Mouse (Mus musculus): Measurements from ENCODE around the gene Ranbp3. TPM values are rescaled to one million over a fixed set of nuclear protein-coding genes. Genes with fewer than 3 reads are reported as not detected.
"Not testable (repeated sequence)": the region's sequence is repeated elsewhere in the genome, so short reads cannot be mapped to it uniquely, and the experiment has no call there.

Ranbp3 gene
- total RNA-seq (2021) = 10 to 100 TPM; 36.1 to 39.6 TPM
- long read RNA-seq, experiment 1, transcript Ranbp3-201 (16 exons, 2,373 nt) = major isoform, 38 of 59 reads
- long read RNA-seq, experiment 1, partial matches to known transcripts = 11 of 59 reads
- long read RNA-seq, experiment 1, other reads (novel, unspliced or antisense) = 8 of 59 reads
- long read RNA-seq, experiment 2, transcript Ranbp3-201 (16 exons, 2,373 nt) = major isoform, 34 of 44 reads
- long read RNA-seq, experiment 2, partial matches to known transcripts = 4 of 44 reads
- long read RNA-seq, experiment 2, other reads (novel, unspliced or antisense) = 4 of 44 reads

- peak; percentile 99 for DNase-seq (ENCODE audit: low spot score)
These were observed at the start of gene Ranbp3 for GRCm38 (mm10) chr17:56672941-56673646. Ranbp3 (plus strand) TSS chr17:56673294.

GRCm38 (mm10) chr17:56625495-56625894 lies 47.6 kb upstream of the Ranbp3 start:
- no peak for DNase-seq (ENCODE audit: low spot score)

- no peak for DNase-seq (ENCODE audit: low spot score)
These were observed 46.8 kb upstream of the Ranbp3 start for GRCm38 (mm10) chr17:56626260-56626659.

- DNase-seq (ENCODE audit: low spot score) = peak; percentile 97
These were observed 46.2 kb upstream of the Ranbp3 start, which contains the start of gene Lonp1 for GRCm38 (mm10) chr17:56626754-56627470. Lonp1 (minus strand) TSS chr17:56626887.

GRCm38 (mm10) chr17:56627530-56628277 lies 45.4 kb upstream of the Ranbp3 start, which contains the start of gene Catsperd:
Catsperd (plus strand) TSS chr17:56628143.
- no peak for DNase-seq (ENCODE audit: low spot score)

- not testable (repeated sequence) for DNase-seq (ENCODE audit: low spot score)
These were observed 43.0 kb upstream of the Ranbp3 start for GRCm38 (mm10) chr17:56629800-56630781.

- no peak for DNase-seq (ENCODE audit: low spot score)
These were observed 41.3 kb upstream of the Ranbp3 start for GRCm38 (mm10) chr17:56631807-56632206.

GRCm38 (mm10) chr17:56634023-56634422 lies 39.1 kb upstream of the Ranbp3 start:
- no peak for DNase-seq (ENCODE audit: low spot score)

- DNase-seq (ENCODE audit: low spot score) = no peak
These were observed 29.9 kb upstream of the Ranbp3 start for GRCm38 (mm10) chr17:56643237-56643636.

GRCm38 (mm10) chr17:56647546-56647945 lies 25.5 kb upstream of the Ranbp3 start:
- no peak for DNase-seq (ENCODE audit: low spot score)

GRCm38 (mm10) chr17:56651801-56652200 lies 21.3 kb upstream of the Ranbp3 start:
- no peak for DNase-seq (ENCODE audit: low spot score)

GRCm38 (mm10) chr17:56654771-56655170 lies 18.3 kb upstream of the Ranbp3 start:
- DNase-seq (ENCODE audit: low spot score) = no peak

GRCm38 (mm10) chr17:56655311-56655710 lies 17.8 kb upstream of the Ranbp3 start:
- no peak for DNase-seq (ENCODE audit: low spot score)

GRCm38 (mm10) chr17:56656171-56656570 lies 16.9 kb upstream of the Ranbp3 start:
- no peak for DNase-seq (ENCODE audit: low spot score)

GRCm38 (mm10) chr17:56663659-56664058 lies 9.4 kb upstream of the Ranbp3 start:
- no peak for DNase-seq (ENCODE audit: low spot score)

- no peak for DNase-seq (ENCODE audit: low spot score)
These were observed 8.8 kb upstream of the Ranbp3 start for GRCm38 (mm10) chr17:56664333-56664732.

GRCm38 (mm10) chr17:56666384-56666783 lies 6.7 kb upstream of the Ranbp3 start:
- no peak for DNase-seq (ENCODE audit: low spot score)

- DNase-seq (ENCODE audit: low spot score) = no peak
These were observed 5.5 kb upstream of the Ranbp3 start for GRCm38 (mm10) chr17:56667591-56667990.

GRCm38 (mm10) chr17:56668384-56669144 lies 4.5 kb upstream of the Ranbp3 start:
- DNase-seq (ENCODE audit: low spot score) = peak; percentile 79
